Mouse (Mus musculus) retina, embryonic 14.5 days (tissue): ENCODE measurements around the gene Klhl2.
A peak's percentile ranks its signal among the peaks of the same experiment; 100 is the strongest.

Experiments
- DNase-seq: peaks from one replicate; pipeline ENCODE4 v3.0.0-alpha.2; 2015; ENCODE audit warnings: low spot score

The Klhl2 gene

GRCm38 (mm10) chr8:64831656-64832055, 18.2 kb downstream of the Klhl2 start:
- DNase-seq: no peak

GRCm38 (mm10) chr8:64829921-64830320, 19.9 kb downstream of the Klhl2 start:
- DNase-seq: no peak

- no peak for DNase-seq
These were observed 20.4 kb downstream of the Klhl2 start for GRCm38 (mm10) chr8:64829391-64829790.

DNA sequence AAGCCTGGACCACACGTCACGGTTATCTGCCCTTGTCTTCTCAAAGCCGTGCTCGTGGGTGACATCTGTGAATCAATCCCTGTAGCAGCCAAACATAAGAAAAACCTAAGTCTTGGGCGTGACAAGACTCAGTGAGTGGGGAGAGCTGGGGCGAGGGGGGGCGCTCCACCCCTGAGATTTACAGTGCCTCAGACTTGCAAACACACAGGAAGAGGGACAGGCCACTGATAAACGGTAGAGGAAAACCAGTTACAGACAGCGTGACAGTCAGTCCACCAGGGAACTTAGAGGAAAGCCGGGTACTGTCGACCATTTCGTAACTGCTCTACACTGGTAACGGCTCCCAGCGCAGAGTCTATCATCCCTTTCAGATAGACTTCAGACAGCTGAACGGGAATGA, 21.4 kb downstream of the Klhl2 start:
- DNase-seq: no peak

- no peak for DNase-seq
These were observed 22.5 kb downstream of the Klhl2 start for GRCm38 (mm10) chr8:64827356-64827755.

- DNase-seq: no peak
These were observed 23.4 kb downstream of the Klhl2 start for GRCm38 (mm10) chr8:64826461-64826860.

DNA sequence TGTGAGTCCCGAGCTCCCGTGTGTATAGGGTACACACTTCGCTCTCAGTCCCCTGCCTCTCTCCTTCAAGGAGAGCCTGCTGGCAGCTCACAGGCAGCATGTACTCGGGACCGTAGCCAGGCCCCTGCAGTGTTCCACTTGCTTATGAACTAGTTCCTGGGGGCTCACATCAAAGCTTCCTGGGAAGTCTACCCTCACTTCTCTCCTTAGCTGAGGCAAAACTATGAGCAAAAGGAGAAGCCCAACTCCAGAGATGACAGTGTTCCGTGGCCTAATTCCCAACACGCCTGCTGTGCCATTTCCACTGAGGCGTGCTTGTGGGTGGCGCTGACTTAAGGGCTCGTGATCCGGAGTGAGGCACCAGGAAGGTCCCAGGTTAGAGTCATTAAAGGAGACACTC, 25.9 kb downstream of the Klhl2 start:
- no peak for DNase-seq

DNA sequence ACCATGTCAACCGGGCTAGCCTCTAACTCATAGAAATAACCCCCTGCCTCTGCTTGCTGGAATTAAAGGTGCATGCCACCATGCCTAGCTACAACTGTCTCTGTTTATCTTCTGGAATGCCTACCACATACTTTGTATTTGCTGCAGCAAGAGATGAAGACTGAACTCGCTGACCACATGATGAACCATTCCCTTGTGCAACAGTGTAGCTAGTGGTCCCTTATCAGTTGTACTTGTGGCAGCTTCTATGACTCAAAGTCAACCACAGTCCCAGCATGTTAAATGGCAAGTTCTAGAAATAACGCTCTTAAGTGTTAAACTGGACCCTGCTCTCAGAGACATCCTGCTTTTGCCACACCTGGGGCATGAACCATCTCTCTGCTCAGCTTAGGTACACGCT, 28.9 kb downstream of the Klhl2 start:
- no peak for DNase-seq

- DNase-seq: no peak
These were observed 38.0 kb downstream of the Klhl2 start for GRCm38 (mm10) chr8:64811790-64812189.

GRCm38 (mm10) chr8:64811083-64811482, 38.7 kb downstream of the Klhl2 start:
- no peak for DNase-seq

- no peak for DNase-seq
These were observed 43.3 kb downstream of the Klhl2 start for GRCm38 (mm10) chr8:64806558-64806957.

- DNase-seq: no peak
These were observed 44.8 kb downstream of the Klhl2 start for GRCm38 (mm10) chr8:64804971-64805370.

DNA sequence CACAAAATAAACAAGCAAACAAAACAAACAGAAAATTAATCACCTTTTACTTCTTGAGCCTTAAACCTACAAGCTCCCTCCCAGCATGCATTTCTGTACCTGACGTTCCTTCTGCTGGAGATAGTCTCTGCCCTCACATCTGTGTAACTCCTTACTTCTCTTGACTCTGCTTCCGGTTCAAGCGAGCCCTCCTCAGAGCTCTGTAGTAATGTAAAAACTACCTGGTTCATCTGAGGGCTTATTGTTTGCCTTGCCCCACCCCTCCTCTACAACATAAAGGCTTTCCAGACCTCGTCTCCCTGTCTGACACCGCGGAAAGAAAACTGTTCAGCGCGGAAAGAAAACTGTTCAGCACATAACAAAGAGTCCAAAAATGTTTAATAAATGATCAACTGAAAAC, 50.5 kb downstream of the Klhl2 start:
- no peak for DNase-seq

GRCm38 (mm10) chr8:64798503-64798902, 51.3 kb downstream of the Klhl2 start:
- DNase-seq: no peak

DNA sequence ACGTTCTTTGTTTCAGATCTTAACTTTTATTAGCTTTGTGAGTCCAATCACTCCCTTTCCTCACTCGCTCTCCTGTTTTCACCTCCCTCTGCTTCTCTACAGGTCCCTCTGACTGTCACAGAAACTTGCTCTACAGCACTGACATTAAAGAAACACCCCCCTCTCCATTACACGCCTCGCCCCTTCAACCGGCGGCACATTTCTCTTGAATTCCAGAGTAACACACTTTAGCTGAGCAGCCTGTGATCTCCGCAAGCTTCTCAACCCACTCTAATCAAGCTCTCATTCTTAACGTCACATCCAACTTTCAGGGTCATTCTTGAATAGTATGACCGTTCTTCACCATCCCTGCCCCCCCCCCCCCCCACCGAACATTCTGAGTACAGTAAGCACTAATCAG, 52.1 kb downstream of the Klhl2 start:
- no peak for DNase-seq

DNA sequence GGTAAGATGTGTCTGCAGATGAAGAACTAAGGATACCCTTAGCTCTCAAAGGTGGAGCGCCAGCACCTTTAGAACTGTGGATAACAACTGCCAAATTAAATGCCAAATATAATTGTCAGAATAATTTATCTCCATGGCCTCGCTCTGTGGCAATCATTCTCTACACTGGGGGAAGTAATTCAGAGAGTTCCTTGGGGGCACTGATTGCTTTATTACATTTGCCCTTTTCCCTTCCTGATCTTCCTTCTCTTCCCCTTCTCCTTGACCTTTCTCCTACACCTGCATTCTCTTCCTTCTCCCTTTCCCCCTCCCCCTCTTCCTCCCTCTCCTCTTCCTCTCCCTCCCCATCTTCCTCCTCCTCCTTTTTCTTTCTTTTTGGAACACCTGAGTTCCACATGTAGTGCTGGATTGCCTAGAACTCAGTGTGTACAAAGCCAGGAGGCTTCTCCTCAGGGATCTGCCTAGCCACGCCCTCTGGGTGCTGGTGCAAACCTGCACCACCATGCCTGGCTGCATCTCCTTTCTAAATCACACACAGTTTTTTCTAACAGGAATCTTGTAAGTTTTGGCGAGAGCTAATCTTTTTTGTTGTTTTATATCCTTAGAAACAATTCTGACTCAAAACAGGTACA, 58.5 kb downstream of the Klhl2 start:
- no peak for DNase-seq

- DNase-seq: no peak
These were observed 59.4 kb downstream of the Klhl2 start for GRCm38 (mm10) chr8:64790418-64790817.

- DNase-seq: no peak
These were observed 61.1 kb downstream of the Klhl2 start for GRCm38 (mm10) chr8:64788715-64789114.

DNA sequence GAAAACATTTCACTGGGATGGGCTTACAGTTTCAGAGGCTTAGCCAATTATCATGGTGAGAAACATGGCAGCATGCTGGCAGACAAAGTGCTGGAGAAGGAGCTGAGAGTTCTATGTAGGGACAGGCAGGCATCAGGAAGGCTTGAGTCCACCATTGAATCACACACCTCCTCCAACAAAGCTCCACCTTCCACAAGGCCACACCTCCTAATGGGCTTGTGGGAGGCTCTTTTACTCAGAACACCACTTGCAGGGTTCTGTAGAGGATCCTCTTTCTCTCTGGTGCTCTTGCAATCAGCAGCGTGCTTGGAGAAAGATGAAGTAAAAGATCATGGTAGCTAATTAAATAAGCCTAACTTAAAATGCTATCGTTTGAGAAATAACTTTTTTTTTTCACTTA, 63.0 kb downstream of the Klhl2 start:
- DNase-seq: no peak

DNA sequence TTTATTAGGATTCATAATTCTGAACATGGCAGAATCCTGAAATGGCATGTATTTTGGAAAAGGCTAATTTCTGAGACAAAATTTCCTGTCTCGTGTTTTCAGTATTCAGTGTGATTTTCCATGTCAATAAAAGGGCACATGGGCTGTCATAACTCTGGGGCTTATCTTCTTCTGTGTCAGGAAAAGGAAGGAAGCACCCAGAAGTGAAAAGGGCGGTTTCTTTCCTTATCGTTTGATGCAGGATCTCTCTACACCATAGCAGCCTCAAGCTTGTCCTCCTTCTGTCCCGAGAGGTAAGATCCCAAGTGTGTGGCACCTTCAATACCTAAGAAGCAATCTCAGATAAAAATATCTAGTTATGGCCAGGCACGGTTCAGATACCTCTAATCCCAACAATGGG, 65.6 kb downstream of the Klhl2 start:
- DNase-seq: no peak

- DNase-seq: no peak
These were observed 67.9 kb downstream of the Klhl2 start for GRCm38 (mm10) chr8:64781947-64782346.

DNA sequence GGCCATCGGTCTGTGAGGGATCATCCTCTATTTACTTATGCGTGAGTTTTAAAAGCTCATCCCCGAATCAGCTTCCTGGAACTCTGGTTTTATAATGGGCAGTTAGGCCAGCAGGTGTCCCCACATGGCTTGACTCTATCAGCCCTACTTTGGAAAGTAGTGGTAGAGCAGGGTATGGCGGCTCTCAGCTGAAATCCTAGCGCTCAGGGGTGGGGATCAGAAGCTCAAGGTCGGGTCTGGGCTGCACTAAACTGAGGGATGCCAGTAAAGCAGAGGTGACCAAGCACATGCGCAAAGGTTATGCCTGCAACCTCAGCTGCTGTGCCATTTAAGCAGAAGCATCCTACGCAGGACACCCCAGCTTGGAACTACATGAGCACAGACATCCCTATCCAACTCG, 71.9 kb downstream of the Klhl2 start:
- peak; percentile 7 for DNase-seq

DNA sequence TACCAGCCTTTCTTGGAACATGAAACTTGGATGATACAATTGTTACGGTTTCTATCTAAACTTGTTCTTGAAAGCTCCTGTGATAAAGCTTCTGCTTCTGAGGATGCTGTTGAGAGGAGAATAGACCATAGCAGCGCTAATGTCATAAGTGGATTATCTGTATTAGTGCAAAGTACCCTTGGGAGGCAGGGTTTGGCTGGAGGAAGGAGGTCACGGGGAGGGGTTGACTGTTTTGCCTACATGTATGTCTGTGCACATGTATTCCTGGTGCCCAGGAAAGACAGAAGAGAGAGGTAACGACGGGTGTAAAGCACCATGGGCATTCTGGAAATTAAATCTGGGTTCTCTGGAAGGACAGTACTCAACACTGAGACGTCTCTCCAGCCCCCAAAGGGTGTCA, 75.7 kb downstream of the Klhl2 start:
- DNase-seq: no peak

DNA sequence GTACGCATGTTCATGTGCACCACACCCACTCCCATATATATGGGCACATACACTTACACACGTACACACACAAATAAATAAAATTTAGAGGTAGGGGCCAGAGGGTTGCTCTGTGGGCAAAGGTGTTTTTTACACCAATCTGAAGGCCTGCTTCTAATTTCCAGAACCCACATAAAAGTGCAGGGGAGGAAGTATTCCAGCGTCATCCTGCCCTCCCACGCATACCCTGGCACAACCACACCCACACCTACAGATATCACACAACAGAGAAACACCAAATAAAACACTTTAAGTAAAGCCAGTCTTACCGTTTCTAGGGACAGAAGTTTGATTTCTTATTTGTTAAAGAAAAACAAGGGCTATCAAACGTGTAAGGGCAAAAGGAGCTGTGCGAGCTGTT, 79.0 kb downstream of the Klhl2 start:
- DNase-seq: no peak

GRCm38 (mm10) chr8:64769586-64769985, 80.2 kb downstream of the Klhl2 start:
- no peak for DNase-seq
